Mouse (Mus musculus) induced T-regulatory cell, adult 2 months (primary cell): ENCODE measurements around the gene Syt3.
A peak's percentile ranks its signal among the peaks of the same experiment; 100 is the strongest.

Source experiments
- DNase-seq: peaks from one replicate; pipeline ENCODE4 v3.0.0-alpha.2; 2012; ENCODE audit warnings: low read depth

The Syt3 gene

DNA sequence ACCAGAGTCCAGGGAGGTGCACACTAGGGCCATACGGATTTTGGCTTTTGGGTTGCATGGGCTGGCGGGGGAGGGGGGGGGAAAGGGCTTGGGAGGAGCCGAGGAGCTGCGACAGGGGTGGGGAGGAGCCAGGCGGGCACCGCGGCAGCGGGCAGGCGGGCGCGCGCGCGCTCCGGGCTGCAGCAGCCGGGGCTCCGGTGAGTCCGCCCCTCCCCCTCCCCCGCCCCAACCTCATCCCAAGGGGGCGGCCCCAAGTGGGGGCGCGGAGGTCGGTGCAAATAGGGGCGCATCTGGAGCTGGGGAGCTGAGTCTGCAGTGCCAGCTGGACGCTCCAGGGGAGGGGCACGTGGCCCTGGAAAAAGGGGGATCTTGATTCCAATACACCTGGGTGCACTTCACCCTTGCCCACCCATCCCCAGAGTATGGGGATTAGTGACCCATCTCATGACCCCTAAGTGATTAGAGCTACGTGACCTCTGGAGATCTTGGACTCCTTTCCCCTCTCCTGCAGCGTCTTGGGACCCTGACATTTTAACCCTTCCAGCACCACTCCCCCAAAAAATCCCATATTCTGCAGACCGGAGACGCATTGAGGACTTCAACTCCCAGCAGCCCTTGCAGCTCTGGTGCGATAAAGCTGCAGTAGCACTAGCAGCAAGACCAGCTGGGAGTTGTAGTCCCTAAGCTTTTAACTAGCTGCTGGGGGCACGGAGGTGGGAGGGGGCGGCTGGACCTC is at the start of gene Syt3:
Syt3 (plus strand) TSS at position 123 of the 736 bp plus-strand sequence.
- DNase-seq, result peak; percentile 58

DNA sequence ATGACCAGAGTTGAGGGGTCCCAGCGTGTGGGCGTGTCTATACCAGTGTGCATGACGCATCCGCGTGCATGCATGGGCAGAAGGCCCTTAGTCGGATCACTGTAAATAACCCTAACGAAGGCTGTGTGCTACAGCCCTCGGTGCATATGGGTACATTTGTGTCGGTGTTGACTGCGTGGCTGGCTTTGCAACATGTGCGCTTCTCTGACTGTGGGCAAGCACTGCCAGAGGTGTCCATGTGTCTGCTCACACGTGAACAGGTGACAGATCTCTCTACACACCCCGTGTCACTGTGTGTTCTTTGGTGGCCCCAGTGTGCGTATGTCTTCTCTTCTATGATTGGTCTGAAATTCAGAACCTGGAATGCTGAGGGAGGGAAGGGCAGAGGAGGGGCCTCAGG is 49.8 kb upstream of the Syt3 start:
- no peak for DNase-seq

DNA sequence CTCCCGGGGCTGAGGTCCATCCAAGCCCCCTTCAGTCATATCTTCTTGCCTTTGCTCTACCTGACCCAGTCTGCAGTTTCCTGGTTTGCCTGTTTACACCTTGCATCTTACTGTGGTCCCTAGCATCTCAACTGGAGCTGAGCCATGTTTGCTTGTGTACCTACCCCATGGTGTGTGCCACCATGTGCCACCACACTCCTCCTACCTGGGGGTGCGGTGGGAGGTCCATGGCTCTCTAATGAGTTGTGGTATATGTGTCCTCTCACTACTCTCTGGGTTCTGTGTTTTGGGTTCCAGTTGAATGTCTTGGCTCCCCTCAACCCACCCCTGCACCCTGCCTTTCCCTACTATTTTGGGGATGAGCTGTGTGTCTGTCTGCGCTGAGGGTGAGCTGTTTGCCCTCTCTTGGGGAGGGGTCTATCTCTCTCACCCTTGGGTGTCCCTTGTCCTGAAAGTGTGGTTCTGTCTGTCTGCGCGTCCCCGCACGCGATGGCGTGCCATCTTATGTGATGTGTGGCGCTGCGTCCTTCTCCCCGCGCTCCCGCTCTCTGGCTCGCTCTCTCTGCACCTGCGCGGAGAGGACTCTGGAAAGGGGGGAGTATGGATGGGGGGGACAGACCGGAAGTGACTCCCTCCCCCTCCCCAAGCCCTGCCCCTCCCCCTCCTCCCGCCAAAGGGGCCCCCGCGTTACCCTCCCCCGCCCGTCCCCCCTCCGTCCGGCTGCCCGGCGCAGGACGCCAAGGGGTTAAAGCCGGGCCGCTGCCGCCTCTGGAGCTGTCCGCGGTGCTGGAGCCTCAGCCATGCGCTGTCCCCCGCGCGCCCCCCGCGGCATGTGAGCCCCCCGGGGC is 48.6 kb upstream of the Syt3 start:
- DNase-seq, result no peak

DNA sequence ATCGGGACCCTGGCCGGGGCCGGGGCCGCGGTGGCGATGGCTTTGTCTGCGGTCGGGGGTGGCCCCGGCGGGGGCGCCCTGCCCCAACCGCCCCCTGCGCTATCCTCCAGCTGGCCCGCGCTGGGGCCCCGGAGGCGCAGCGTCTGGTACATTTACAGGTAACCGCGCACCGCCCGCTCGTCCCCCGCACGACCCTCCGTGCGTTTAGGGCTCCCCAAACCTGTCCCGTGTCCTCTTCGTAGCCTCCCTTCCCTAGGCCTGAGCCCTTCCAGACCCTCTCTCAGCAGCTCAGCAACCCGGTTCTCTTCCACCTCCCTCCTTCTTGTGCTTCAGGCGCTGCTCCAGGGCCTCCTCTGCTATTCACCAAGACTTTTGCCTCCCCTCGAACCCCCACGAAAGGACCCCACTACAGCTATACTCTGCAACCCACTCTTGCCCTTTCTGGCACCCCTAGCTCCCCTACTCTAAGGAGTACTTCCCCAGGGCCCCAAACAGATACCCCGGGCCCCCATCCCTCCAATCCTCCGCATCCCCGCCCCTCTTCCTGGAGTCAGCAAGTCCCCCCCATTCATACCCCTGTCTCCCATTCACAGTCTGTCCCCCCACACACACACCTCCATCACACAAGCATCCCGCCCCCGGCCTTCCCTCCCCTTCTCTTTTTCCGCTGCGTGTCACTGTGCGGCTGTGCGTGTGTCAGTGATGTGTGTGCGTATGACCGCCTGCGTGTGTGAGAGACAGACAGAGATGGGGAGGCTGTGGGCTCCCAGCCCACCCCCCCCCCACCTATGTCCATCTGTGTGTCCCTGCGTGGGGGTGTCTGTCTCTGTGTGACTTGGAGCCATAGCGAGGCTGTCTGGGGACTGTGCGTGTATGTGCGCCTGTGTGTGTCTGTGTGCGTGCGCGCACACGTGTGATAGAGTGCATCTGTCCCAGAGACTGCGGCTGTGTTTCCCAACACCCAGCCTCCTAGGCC is 47.6 kb upstream of the Syt3 start:
- no peak for DNase-seq

DNA sequence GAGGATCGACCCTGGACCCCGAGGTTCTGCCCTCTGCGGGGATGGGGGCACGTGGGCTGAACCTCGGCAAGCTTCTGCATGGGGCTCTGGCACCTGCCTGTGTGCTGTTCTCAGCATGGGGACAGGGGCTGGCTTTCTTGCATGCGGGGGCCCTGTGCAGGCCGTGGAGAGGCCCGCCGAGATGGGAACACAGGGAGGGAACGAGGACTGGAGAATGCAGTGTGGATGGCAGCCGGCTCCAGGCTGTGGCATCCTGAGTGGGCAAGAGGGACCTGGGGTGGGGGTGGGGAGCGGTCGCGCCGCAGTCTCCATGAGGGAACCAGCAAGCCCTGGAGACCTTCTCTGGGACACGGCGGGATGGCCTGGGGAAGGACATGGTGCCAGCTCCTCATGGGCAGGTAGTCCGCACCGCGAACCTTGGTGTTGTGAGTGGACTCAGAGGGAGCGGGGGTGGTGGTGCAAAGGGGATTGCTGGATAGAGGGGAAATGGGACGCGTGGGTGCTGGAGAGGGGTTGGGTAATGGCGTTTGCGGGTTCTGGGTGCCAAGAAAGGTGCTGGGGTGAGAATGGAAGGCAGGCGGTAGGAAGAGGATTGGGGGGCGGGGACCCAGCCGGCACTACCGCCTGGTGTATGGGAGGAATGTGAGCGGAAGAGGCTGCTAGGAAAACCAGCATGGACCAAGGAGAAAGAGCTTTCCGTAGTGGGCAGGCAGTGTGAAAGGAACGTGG is 46.6 kb upstream of the Syt3 start:
- DNase-seq, result no peak

DNA sequence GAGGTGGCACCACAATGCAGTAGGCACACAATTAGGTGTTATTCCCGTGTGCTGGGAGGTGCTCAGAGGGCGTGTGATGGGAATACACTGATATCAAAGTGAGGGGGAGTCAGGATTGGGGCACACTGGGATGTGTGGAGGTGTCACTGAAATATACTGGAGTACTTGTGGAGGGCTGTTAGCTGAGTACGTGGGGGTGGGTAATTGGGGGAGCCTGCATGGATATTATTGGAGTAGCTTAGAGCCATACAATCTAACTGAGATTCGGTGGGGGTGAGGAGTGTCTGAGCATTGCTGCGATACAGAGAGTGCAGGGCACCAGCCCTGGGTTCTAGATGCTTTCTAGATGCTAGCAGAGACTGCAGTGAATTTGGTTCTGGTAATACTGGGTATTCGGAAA is 43.7 kb upstream of the Syt3 start:
- no peak for DNase-seq

DNA sequence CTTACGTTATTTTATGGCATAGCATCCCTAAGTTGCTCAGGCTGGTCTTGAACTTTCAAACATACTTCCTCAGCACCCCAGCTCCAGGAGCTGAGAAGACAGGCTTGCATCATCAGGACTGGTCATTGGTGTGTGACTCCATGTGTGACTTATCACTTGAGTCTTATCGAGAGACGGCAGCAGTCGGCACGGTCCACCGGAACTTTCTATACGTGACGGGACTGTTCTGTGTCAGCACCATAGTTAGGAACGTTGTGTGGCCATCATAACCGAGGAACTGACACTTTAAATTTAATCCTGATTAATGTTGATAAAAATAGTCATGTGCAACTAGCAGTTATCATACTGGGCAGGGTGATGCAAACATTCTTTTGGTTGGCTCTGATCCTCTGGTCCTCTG is 42.8 kb upstream of the Syt3 start:
- DNase-seq, result no peak

DNA sequence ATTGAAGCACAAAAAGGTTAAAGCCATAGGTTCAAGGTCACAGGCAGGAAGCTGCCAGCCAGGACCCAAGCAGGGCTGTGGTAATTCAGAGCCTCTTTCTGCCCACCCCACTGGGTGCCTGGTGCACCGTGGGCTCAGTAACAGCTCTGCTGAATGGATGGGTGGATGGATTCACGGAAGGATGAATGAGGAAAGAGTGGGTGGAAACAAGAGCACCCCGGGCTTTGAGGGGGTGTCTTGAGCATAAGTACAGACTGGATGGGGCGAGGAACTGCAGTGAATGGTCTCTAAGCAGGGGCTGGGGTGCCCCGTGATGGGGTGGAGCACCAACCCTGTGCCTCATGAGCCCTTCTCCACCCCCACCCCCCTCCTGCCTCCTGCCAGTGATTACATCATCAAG is 42.2 kb upstream of the Syt3 start:
- no peak for DNase-seq

DNA sequence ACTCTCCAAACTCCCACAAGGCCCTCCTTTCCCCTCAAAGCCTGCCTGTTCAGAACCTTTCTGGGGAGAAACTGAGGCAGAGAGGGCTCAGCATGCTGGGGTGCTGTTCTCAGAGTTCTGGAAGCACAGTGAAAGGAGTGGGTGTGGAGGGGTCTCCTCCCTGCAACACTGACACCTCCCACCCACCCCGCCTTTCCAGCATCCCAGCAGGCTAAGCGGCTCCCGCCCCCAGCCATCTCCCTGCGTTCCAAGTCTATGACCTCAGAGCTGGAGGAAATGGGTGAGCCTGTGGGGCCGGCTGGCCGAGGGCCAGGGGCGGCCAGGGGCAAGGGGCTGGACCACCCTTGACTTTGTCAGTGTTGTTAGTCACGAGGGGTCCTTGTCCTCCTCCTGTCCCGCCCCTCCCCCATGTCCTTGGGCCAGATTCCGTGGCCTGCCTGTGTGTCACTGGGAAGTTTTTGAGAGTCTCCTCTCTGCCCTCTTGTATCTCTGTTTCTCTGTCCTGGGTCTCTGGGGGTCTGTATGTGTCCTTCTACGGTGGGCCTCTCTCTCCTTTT is 40.4 kb upstream of the Syt3 start:
- no peak for DNase-seq

DNA sequence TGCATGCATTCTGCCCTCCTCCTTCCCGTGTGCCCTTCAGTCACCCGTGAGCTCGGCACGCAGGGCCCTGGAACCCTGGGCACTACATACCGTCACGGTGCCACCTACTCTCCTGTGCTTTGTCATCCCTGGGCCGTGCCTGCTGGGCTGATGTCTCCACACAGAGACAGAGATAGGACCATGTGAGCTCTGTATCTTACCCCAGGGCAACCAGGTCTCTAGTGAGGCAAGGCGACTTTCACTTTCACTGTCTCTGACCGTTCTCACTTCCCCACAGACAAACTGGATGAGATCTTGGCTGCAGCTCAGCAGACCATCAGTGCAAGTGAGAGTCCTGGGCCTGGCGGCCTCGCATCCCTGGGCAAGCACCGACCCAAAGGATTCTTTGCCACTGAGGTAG is 39.3 kb upstream of the Syt3 start:
- DNase-seq, result peak; percentile 30

DNA sequence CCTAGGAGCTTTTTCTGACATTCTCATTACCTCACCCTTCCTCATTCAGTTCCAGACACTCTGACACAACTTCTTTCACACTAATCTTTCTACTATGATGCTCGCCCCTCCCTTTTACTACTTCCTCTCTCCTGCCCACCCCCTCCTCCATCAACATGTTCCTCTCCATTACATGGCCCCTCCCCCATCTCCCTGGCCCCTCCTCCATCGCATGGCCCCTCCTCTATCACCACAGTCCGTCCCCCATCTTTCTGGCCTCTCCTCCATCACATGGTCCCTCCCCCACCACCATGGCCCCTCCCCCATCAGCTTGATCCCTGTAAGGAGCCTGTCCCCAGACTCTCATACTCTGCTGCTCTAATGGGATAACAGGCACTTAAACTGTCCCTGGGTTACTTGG is 34.9 kb upstream of the Syt3 start:
- DNase-seq, result no peak

DNA sequence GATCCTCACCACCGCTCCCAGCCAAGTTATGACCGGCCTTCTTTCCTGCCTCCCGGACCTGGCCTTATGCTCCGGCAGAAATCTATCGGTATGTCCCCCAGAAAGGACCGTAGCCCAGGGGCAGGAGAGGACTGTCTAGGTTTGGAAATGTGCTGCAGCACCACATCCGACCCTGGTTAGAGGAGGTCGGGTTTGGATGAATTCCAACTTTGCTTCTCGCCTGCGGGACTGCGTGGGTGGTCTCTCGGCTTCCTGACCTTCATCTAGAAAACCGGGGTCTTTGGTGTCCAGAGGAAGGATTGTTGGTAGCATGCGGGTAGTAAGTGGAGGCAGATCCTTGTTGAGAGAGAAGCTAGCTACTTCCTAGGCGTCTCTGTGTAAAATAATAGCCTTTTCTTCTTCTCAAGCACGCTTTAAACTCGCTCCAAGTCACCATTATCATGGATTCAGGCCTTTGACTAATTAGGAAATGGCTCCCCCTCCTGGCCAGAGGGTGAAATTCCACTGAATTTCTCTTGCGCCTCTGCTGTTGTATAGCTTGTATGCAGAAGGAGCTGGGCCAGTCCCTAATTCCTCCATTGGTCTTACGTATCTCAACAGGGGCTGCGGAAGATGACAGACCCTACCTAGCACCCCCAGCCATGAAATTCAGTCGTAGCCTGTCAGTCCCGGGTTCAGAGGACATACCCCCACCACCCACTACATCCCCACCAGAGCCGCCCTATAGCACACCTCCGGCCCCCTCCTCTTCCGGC is 32.8 kb upstream of the Syt3 start:
- DNase-seq, result peak; percentile 85

DNA sequence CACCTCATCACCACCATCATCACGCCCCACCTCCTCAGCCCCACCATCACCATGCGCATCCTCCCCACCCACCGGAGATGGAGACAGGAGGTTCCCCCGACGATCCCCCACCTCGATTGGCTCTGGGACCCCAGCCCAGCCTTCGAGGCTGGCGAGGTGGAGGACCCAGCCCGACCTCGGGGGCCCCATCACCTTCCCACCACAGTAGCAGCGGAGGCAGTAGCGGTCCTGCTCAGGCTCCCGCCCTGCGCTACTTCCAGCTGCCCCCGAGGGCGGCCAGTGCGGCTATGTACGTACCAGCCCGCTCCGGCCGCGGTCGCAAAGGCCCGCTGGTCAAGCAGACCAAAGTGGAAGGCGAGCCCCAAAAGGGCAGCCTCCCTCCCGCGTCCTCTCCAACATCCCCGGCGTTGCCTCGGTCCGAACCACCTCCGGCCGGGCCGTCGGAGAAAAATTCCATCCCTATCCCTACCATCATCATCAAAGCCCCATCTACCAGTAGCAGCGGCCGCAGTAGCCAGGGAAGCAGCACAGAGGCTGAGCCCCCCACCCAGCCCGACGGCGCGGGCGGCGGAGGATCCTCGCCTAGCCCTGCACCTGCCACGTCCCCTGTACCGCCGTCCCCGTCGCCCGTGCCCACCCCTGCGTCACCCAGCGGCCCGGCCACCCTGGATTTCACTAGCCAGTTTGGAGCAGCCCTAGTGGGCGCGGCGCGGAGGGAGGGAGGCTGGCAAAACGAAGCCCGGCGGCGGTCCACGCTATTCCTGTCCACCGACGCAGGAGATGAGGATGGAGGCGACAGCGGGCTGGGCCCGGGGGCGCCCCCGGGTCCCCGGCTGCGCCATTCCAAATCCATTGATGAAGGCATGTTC is 31.8 kb upstream of the Syt3 start:
- DNase-seq, result no peak

DNA sequence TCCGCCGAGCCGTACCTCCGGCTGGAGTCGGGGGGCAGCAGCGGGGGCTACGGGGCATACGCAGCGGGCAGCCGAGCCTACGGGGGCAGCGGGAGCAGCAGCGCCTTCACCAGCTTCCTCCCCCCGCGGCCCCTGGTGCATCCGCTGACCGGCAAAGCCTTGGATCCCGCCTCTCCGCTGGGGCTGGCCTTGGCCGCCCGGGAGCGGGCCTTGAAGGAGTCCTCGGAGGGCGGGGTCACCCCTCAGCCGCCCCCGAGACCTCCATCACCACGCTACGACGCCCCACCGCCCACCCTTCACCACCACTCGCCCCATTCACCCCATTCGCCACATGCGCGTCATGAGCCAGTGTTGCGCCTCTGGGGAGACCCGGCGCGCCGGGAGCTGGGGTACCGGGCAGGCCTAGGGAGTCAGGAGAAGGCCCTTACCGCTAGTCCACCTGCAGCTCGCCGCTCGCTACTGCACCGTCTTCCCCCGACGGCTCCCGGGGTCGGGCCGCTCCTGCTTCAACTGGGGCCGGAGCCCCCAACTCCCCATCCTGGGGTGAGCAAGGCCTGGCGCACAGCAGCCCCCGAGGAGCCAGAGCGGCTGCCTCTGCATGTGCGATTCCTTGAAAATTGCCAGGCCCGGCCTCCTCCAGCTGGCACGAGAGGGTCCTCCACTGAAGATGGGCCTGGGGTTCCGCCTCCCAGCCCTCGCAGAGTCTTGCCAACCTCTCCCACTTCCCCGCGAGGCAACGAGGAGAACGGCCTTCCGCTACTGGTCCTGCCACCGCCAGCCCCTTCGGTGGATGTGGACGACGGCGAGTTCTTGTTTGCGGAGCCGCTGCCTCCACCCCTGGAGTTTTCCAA is 30.9 kb upstream of the Syt3 start:
- DNase-seq, result no peak

DNA sequence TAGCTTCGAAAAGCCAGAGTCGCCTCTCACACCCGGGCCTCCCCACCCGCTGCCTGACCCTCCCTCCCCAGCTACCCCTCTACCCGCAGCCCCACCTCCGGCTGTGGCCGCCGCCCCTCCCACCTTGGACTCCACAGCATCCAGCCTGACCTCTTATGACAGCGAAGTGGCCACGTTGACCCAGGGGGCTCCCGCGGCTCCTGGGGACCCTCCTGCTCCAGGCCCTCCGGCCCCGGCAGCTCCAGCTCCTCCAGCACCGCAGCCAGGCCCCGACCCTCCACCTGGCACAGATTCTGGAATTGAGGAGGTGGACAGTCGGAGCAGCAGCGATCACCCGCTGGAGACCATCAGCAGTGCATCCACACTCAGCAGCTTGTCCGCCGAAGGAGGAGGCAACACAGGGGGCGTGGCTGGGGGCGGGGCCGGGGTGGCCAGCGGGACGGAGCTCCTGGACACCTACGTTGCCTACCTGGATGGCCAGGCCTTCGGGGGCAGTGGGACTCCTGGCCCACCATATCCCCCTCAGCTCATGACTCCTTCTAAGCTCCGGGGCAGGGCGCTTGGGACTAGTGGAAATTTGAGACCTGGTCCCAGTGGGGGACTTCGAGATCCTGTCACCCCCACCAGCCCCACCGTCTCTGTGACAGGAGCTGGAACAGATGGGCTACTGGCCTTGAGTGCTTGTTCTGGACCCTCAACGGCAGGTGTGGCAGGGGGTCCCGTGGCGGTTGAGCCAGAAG is 30.1 kb upstream of the Syt3 start:
- DNase-seq, result no peak

DNA sequence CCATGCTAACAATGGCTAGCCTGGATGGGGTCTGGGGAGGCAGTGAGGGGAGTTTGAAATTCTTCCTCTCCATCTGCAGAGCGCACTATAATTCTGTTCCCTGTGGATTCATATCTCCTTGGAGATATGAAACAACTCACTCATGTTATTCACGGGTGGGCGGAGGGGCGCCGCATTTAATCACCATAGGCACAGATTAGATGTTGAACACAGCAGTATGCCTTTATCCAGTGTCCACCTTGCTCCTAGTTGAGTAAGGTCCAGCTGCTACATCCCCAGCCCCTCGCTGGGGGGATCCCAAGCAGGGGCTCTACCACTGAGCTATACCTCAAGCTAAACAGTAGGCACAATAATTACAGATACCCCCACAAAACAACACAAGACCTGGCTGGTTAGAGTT is 28.5 kb upstream of the Syt3 start:
- DNase-seq, result no peak

DNA sequence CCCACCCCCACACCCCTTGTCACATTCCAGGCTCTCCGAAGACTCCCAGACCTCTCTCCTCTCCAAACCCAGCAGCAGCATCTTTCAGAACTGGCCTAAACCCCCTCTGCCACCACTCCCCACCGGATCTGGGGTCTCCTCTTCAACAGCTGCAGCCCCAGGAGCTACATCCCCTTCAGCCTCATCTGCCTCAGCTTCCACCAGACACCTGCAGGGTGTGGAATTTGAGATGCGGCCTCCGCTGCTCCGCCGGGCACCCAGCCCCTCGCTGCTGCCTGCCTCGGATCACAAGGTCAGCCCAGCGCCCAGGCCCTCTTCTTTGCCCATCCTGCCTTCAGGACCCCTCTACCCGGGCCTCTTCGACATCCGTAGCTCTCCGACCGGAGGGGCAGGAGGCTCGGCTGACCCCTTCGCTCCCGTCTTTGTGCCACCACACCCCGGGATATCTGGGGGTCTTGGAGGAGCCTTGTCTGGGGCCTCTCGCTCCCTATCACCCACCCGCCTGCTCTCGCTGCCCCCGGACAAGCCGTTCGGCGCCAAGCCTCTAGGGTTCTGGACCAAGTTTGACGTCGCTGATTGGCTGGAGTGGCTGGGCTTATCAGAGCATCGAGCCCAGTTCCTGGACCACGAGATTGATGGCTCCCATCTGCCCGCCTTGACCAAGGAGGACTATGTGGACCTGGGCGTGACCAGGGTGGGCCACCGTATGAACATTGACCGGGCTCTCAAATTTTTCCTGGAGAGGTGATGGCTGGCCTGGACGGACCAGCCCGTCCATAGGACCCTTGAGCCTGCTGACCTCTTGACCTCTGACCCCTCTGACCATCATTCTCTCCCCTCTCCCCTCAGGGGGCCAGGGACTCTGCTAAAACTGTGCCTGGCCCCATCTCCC is 27.1 kb upstream of the Syt3 start:
- no peak for DNase-seq
